Mouse (Mus musculus) left cerebral cortex, adult 2 months (tissue): ENCODE results near the gene Tnrc6c. TPM values are rescaled to one million over a fixed set of nuclear protein-coding genes. Genes with fewer than 3 reads are reported as not detected.

ENCODE experiments used
- DNase-seq, 2 experiments: peaks; one replicate each; pipeline ENCODE4 v3.0.0; 2021 to 2022; ENCODE audit warnings: low spot score in 2 of 2, mixed read lengths in 1 of 2; ENCODE audit errors: extremely low spot score in 1 of 2
- H3K27ac ChIP-seq: fragments of 200-600 bp; 2 replicates; pipeline ENCODE4 v1.8.1; 2022
- H3K4me3 ChIP-seq: fragments of 200-600 bp; 2 replicates; pipeline ENCODE4 v1.8.1; 2022
- CTCF ChIP-seq: fragments of 200-600 bp; IDR thresholded peaks from 2 replicates; pipeline ENCODE4 v1.8.1; 2022; ENCODE audit warnings: antibody characterized with exemption, mild to moderate bottlenecking, moderate library complexity
- intact Hi-C: fragments of 180-260 bp; cut with DNase I; formaldehyde crosslinking; loops from one replicate; pipeline ENCODE4 v1.15.1; 2025
- total RNA-seq, 2 experiments: library from RNA; stranded (reverse); gene quantifications; 2 replicates each; pipeline ENCODE4 v1.2.3; 2021

Gene Tnrc6c
- total RNA-seq, 2 experiments from 2014 or later: 58.5 to 62.9 TPM

GRCm38 (mm10) chr11:117684640-117685039 is 30.6 kb downstream of the Tnrc6c start:
- intact Hi-C loops: no loop called here
- Histone ChIP-seq H3K4me3 (no peak overlapping the region), H3K27ac (peak overlapping the region; percentile 24; the same call in 1 of the 2 replicates)
- no peak for DNase-seq
- TF ChIP-seq CTCF: no peak

- DNase-seq: no peak
- intact Hi-C loops: no loop called here
- H3K4me3 ChIP-seq: no peak overlapping the region
- no peak for TF ChIP-seq CTCF
- H3K27ac ChIP-seq: 0 out of 2 replicates have a peak overlapping the region, but pooled peaks have one; percentile 21
These were observed 31.4 kb downstream of the Tnrc6c start for GRCm38 (mm10) chr11:117685461-117685860.

GRCm38 (mm10) chr11:117686021-117686420 is 31.9 kb downstream of the Tnrc6c start:
- Histone ChIP-seq H3K4me3 (no peak overlapping the region), H3K27ac (no peak overlapping the region)
- peak; percentile 21; the same call in 1 of the 2 replicates for TF ChIP-seq CTCF
- intact Hi-C loops: no loop called here
- DNase-seq: no peak

- intact Hi-C loops: no loop called here
- H3K4me3 ChIP-seq: no peak overlapping the region
- no peak for TF ChIP-seq CTCF
These were observed 34.5 kb downstream of the Tnrc6c start for GRCm38 (mm10) chr11:117688603-117689002.

GRCm38 (mm10) chr11:117691311-117691710 is 37.2 kb downstream of the Tnrc6c start:
- Histone ChIP-seq H3K27ac (no peak overlapping the region), H3K4me3 (no peak overlapping the region)
- no peak for DNase-seq
- intact Hi-C loops: no loop called here
- no peak for TF ChIP-seq CTCF

More at GRCm38 (mm10) chr11:117688603-117689002, 34.5 kb downstream of the Tnrc6c start:
- no peak for DNase-seq
- H3K27ac ChIP-seq: no peak overlapping the region

GRCm38 (mm10) chr11:117694050-117694449 is 40.0 kb downstream of the Tnrc6c start:
- intact Hi-C loops: no loop called here
- DNase-seq: no peak
- H3K4me3 ChIP-seq: no peak overlapping the region
- H3K27ac ChIP-seq: no peak overlapping the region
- no peak for TF ChIP-seq CTCF

- TF ChIP-seq CTCF: no peak
- no peak for DNase-seq
- no peak overlapping the region for H3K27ac ChIP-seq
- intact Hi-C loops: no loop called here
- no peak overlapping the region for H3K4me3 ChIP-seq
These were observed 42.5 kb downstream of the Tnrc6c start for GRCm38 (mm10) chr11:117696585-117696984.

- H3K27ac ChIP-seq: no peak overlapping the region
- intact Hi-C loops: loop anchor here (10.0 kb wide), 1 partner anchor 316 kb away; no protein-coding TSS in a partner anchor
- DNase-seq: no peak
- no peak for TF ChIP-seq CTCF
- no peak overlapping the region for H3K4me3 ChIP-seq
These were observed 46.8 kb downstream of the Tnrc6c start for GRCm38 (mm10) chr11:117700871-117701270.

- Histone ChIP-seq H3K4me3 (no peak overlapping the region), H3K27ac (no peak overlapping the region)
- DNase-seq: no peak
- intact Hi-C loops: loop anchor here (10.0 kb wide), 1 partner anchor 321 kb away; no protein-coding TSS in a partner anchor
- no peak for TF ChIP-seq CTCF
These were observed 52.2 kb downstream of the Tnrc6c start for GRCm38 (mm10) chr11:117706267-117706666.

GRCm38 (mm10) chr11:117707238-117707637 is 53.1 kb downstream of the Tnrc6c start:
- no peak overlapping the region for H3K4me3 ChIP-seq
- TF ChIP-seq CTCF: no peak
- DNase-seq: no peak
- intact Hi-C loops: loop anchor here (10.0 kb wide), 1 partner anchor 322 kb away; no protein-coding TSS in a partner anchor
- H3K27ac ChIP-seq: no peak overlapping the region

- Histone ChIP-seq H3K4me3 (no peak overlapping the region), H3K27ac (no peak overlapping the region)
- peak; percentile 70 for TF ChIP-seq CTCF
- DNase-seq: peak in 1 of 2 experiments; percentile 42
- intact Hi-C loops: loop anchor here (1.0 to 10.0 kb wide), 2 partner anchors 115 to 325 kb away; no protein-coding TSS in a partner anchor
These were observed 55.2 kb downstream of the Tnrc6c start for GRCm38 (mm10) chr11:117709308-117709707.

GRCm38 (mm10) chr11:117710815-117711294 is 56.8 kb downstream of the Tnrc6c start:
- TF ChIP-seq CTCF: no peak
- intact Hi-C loops: no loop called here
- no peak for DNase-seq
- no peak overlapping the region for H3K4me3 ChIP-seq
- no peak overlapping the region for H3K27ac ChIP-seq

GRCm38 (mm10) chr11:117712065-117712464 is 58.0 kb downstream of the Tnrc6c start:
- no peak for DNase-seq
- intact Hi-C loops: loop anchor here (2.0 kb wide), 1 partner anchor 73 kb away; no protein-coding TSS in a partner anchor

More at GRCm38 (mm10) chr11:117712065-117712464, 58.0 kb downstream of the Tnrc6c start:
- Histone ChIP-seq H3K27ac (no peak overlapping the region), H3K4me3 (no peak overlapping the region)
- no peak for TF ChIP-seq CTCF
